Mouse (Mus musculus) gastrocnemius, postnatal 10 days (tissue): Measurements from ENCODE around the gene Sat2. TPM values are rescaled to one million over a fixed set of nuclear protein-coding genes. Genes with fewer than 3 reads are reported as not detected.

Experiments
- DNase-seq: peaks from one replicate; pipeline ENCODE4 v3.0.0; 2021; ENCODE audit warnings: mixed read lengths
- long read RNA-seq, 2 experiments: library from polyadenylated mRNA; stranded (forward); transcript quantifications; one replicate each; pipeline ENCODE4 v2.0.0; 2021
- total RNA-seq, 2 experiments: library from RNA; stranded (reverse); gene quantifications; 2 replicates each; pipeline ENCODE4 v1.2.3; 2021

The Sat2 gene
- 1 to 10 TPM; 5.6 to 5.7 TPM for total RNA-seq
- long read RNA-seq, experiment 1, transcript Sat2-202 (6 exons, 968 nt), result major isoform, 5 of 6 reads
- long read RNA-seq, experiment 1, partial matches to known transcripts, result 0 of 6 reads
- long read RNA-seq, experiment 1, other reads (novel, unspliced or antisense), result 1 of 6 reads
- long read RNA-seq, experiment 2, partial matches to known transcripts, result 0 of 4 reads
- long read RNA-seq, experiment 2, other reads (novel, unspliced or antisense), result 2 of 4 reads

- DNase-seq, result peak; percentile 64
These were observed at the start of gene Sat2 for GRCm38 (mm10) chr11:69621571-69622268. Gene Sat2 (plus strand): TSS chr11:69622024.

DNA sequence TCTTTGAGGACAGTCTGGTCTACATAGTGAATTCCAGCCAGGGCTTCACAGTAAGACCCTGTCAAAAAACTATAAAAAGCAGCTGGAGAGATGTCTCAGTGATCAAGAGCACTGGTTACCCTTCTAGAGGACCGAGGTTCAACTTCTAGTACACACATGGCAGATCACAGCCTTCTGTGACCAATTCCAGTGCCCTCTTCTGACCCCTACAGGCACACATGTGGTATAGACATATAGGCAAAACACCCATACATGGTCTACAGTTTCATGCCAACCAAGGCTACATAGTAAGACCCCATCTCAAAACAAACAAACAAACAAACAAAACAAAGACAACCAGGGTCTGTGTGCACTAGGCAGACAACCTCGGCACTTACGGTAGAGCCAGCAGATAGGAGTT is 46.6 kb upstream of the Sat2 start:
- no peak for DNase-seq

- DNase-seq, result no peak
These were observed 45.5 kb upstream of the Sat2 start for GRCm38 (mm10) chr11:69576307-69576706.

DNA sequence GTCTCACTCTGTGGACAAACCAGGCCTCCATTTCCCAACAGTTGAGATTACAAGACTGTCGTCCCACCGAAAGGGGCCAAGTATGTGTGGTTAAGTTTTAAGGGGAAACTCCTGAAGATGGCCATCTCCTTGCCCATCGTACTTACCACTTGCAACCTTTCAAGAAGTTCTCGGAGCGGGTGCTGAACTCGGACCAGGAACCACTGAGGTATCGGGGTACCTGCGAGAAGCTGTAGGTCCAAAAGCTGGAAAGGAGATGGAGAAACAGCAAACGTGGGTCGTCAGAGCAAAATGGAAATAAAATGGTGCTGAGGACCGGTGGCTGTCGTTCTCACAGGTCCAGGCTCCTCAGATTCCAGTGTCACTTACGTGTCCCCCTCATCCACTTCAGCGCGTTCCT is 43.5 kb upstream of the Sat2 start:
- no peak for DNase-seq

- peak; percentile 94 for DNase-seq
These were observed 42.5 kb upstream of the Sat2 start for GRCm38 (mm10) chr11:69579128-69580017.

- DNase-seq, result peak; percentile 81
These were observed 41.7 kb upstream of the Sat2 start, which contains the start of the genes Wrap53 and Trp53 for GRCm38 (mm10) chr11:69580091-69580514. Gene Wrap53 (minus strand): TSS chr11:69580255. Gene Trp53 (plus strand): TSS chr11:69580359.

DNA sequence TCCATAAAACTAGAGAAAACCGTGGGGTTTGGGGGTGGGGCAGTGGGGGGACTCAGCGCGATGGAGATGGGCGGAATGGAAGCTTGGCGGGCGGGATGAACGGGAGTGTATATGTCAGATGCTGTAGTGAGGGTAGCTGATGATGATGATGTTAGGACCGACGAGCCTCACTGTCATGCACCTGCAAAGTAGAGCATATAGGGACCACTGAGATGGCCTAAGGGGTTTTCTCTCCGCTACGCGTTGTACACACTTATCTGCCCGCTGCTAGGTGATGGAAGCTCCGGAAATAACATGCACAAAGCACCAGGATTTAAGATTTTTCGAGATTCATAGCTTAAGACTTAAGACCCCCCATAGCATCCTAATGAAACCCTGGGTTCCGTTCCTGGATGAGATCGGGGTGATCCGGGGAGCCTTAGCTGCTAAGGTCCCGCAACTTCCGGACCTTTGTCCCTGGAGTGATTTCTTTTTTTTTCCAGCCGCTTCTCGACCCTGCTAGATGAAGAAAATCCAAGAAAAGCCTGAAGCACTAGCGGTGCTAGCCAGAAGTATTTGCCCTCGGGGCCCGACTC is 41.2 kb upstream of the Sat2 start:
- peak; percentile 25 for DNase-seq

- DNase-seq, result peak; percentile 88
These were observed 40.6 kb upstream of the Sat2 start for GRCm38 (mm10) chr11:69581147-69581688.

GRCm38 (mm10) chr11:69581814-69582213 is 40.0 kb upstream of the Sat2 start:
- DNase-seq, result no peak

- no peak for DNase-seq
These were observed 39.5 kb upstream of the Sat2 start for GRCm38 (mm10) chr11:69582230-69582805.

- DNase-seq, result no peak
These were observed 37.8 kb upstream of the Sat2 start for GRCm38 (mm10) chr11:69584008-69584407.

DNA sequence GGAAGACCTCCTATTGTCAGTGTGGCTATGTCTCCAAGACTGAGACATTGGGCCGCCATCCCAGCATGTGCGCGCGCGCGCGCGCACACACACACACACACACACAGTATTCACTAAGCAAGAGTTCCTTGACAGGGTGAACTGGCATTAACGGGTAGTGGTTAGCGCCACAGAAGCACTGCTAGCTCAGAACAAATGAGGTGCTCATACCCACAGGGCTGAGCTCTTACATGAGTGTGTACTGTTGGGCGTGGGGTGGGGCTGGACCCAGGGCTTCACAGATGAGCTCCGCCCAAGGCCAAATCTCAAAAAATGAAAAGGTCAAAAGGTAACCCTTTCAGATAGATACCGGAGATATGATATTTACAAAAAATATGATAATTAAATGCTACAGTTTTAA is 36.9 kb upstream of the Sat2 start:
- no peak for DNase-seq

DNA sequence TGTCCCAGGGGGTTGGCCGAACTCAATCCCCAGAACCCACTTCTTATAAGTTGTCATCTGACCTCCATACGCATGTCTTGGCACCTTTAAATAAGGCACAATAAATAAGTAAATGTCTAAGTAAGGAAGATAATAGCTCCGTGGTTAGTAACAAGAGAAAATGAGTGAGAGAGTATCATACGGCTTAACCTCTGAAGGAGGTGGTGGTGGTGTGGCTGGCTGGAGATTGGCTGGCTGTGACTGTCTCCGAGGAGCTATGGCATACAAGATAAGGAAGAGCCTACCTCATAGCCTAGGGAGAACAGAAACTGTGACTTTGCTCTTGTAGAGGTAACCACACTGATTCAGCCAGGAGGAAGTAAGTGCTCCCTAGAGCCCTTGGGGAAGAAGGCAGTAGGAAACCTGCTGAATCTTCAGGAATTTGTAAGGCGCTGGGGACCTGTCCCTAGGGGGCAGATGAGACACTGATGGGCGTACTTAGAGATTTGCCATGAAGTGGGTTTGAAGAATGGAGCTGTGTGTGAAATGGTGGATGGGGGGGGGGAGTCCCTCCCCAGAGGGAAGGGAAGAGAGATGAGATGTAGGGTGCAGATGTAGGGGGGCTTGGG is 36.0 kb upstream of the Sat2 start:
- DNase-seq, result no peak

- DNase-seq, result no peak
These were observed 32.5 kb upstream of the Sat2 start for GRCm38 (mm10) chr11:69589207-69589834.

DNA sequence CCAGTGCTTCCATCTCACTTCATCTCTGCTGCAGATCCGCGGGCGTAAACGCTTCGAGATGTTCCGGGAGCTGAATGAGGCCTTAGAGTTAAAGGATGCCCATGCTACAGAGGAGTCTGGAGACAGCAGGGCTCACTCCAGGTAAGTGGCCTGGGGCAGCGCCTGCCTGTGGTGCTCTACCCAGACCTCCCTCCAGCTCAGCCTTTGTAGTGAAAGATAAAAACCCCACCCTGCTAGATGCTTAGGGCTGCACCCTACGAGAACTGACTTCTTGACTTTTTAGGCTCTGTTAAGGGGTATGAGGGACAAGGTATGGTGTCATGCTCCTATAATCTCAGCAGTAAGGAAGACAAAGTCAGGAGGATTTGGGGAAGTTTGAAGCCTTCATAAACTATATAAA is 31.2 kb upstream of the Sat2 start:
- DNase-seq, result no peak

- no peak for DNase-seq
These were observed 30.4 kb upstream of the Sat2 start for GRCm38 (mm10) chr11:69591424-69591823.

DNA sequence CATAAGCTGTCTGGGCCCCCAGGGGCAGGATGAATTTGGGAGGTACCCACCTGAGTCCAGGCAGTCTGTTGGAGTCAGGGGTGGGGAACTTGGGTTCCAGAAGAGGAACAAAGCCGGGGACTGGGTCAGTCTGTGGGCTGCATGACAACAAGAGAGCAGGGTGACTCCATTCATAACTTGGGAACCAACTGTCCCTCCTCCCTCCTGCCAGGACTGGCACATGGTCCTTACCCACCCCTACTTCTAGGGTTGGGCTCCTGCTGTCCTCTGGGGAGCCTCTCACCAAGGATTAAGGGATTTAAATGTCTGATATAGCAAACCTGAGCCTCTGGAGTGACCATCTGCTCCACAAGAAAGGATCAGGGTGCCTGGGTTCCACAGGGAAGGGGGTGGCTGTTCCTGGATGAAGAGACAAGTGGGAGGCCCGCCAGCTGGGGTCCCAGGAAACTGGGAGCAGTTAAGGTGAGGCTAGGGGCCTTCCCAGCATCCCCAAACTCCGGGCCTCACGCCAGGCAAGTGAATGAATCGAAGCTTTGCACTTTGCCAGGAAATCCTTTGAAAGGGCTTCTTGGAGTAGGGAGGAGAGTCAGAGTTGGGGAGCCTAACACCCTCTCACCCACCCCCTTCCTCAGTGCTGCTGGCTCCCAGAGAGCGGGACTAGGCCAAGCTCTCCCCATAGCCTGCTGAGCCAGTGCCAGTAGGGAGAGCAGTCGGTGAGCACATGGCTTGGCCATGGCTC is 29.8 kb upstream of the Sat2 start:
- peak; percentile 54 for DNase-seq

- DNase-seq, result no peak
These were observed 29.0 kb upstream of the Sat2 start for GRCm38 (mm10) chr11:69592799-69593198.

DNA sequence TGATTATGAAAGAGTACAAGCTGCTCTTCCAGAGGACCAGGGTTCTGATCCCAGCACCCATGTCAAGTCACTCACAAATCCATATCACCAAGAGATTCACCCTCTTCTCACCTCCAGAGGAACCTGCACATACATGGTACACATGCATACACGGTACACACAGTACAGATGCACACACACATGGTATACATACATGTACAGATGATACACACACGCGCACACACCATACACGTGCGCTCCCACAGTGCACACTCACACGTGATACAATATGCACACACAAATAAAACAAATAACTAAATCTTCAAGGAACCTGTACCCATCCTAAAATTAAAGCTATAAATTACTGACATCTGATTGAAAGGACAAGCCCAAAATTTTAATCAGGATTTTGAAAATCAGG is 27.0 kb upstream of the Sat2 start:
- no peak for DNase-seq

GRCm38 (mm10) chr11:69599436-69599835 is 22.4 kb upstream of the Sat2 start:
- DNase-seq, result no peak
